Mouse (Mus musculus): ENCODE results near the gene Fam216a. TPM values are rescaled to one million over a fixed set of nuclear protein-coding genes. Genes with fewer than 3 reads are reported as not detected.
"Not testable (repeated sequence)": the region's sequence is repeated elsewhere in the genome, so short reads cannot be mapped to it uniquely, and the experiment has no call there.

The Fam216a gene
- 10 to 100 TPM; 30.2 to 38.9 TPM for total RNA-seq (2021)
- long read RNA-seq, experiment 1, transcript Fam216a-201 (7 exons, 1,388 nt) = major isoform, 49 of 57 reads
- long read RNA-seq, experiment 1, partial matches to known transcripts = 0 of 57 reads
- long read RNA-seq, experiment 1, other reads (novel, unspliced or antisense) = 8 of 57 reads
- long read RNA-seq, experiment 2, transcript Fam216a-201 (7 exons, 1,388 nt) = major isoform, 26 of 28 reads
- long read RNA-seq, experiment 2, partial matches to known transcripts = 0 of 28 reads
- long read RNA-seq, experiment 2, other reads (novel, unspliced or antisense) = 2 of 28 reads

GRCm38 (mm10) chr5:122372192-122372769 is at the start of gene Fam216a:
Gene Fam216a, minus strand, starts transcription at chr5:122372364.
- DNase-seq = peak; percentile 99 to 100

- DNase-seq = no peak
Measured at GRCm38 (mm10) chr5:122421271-122422068, 49.3 kb upstream of the Fam216a start, which contains the start of gene Anapc7. Gene Anapc7, plus strand, starts transcription at chr5:122421693.

GRCm38 (mm10) chr5:122420676-122421075 is 48.5 kb upstream of the Fam216a start:
- not testable (repeated sequence) for DNase-seq

GRCm38 (mm10) chr5:122415465-122415864 is 43.3 kb upstream of the Fam216a start:
- DNase-seq = no peak

GRCm38 (mm10) chr5:122414351-122414750 is 42.2 kb upstream of the Fam216a start:
- DNase-seq = no peak

- DNase-seq = no peak
Measured at GRCm38 (mm10) chr5:122412826-122413225, 40.7 kb upstream of the Fam216a start.

GRCm38 (mm10) chr5:122411892-122412291 is 39.7 kb upstream of the Fam216a start:
- no peak for DNase-seq

GRCm38 (mm10) chr5:122409692-122410645 is 37.8 kb upstream of the Fam216a start:
- DNase-seq = no peak

- no peak for DNase-seq
Measured at GRCm38 (mm10) chr5:122405537-122405936, 33.4 kb upstream of the Fam216a start.

GRCm38 (mm10) chr5:122403362-122403761 is 31.2 kb upstream of the Fam216a start:
- DNase-seq = no peak

GRCm38 (mm10) chr5:122402772-122403171 is 30.6 kb upstream of the Fam216a start:
- DNase-seq = no peak

- DNase-seq = no peak
Measured at GRCm38 (mm10) chr5:122402160-122402559, 30.0 kb upstream of the Fam216a start.

- peak; percentile 78 to 84 for DNase-seq
Measured at GRCm38 (mm10) chr5:122401303-122401640, 29.1 kb upstream of the Fam216a start.

GRCm38 (mm10) chr5:122400628-122401302 is 28.6 kb upstream of the Fam216a start:
- DNase-seq = peak; percentile 87 to 90

GRCm38 (mm10) chr5:122399871-122400270 is 27.7 kb upstream of the Fam216a start:
- DNase-seq = no peak

GRCm38 (mm10) chr5:122397495-122397894 is 25.3 kb upstream of the Fam216a start:
- DNase-seq = no peak

- DNase-seq = peak; percentile 37 to 62
Measured at GRCm38 (mm10) chr5:122396791-122397190, 24.6 kb upstream of the Fam216a start.

GRCm38 (mm10) chr5:122393887-122394286 is 21.7 kb upstream of the Fam216a start:
- DNase-seq = peak; percentile 79 to 82

- DNase-seq = peak; percentile 28 to 37
Measured at GRCm38 (mm10) chr5:122392227-122393004, 20.3 kb upstream of the Fam216a start.

GRCm38 (mm10) chr5:122391786-122392180 is 19.6 kb upstream of the Fam216a start, which contains the start of gene Arpc3:
Gene Arpc3, plus strand, starts transcription at chr5:122391878.
- DNase-seq = peak; percentile 91 to 93
